Comparison of ENCODE assay signal across 9 mouse cellular contexts in genomic region chr15:102013651-102014050, GRCm38 (mm10). TPM values are rescaled to one million over a fixed set of nuclear protein-coding genes. Genes with fewer than 3 reads are reported as not detected.
DNase-seq lines count a peak whose midpoint lies in the region; ATAC-seq and TF ChIP-seq lines count a peak whose summit lies in the region.
"Had no signal": no experiment of that assay in that cellular context is flagged by ENCODE, and none has a peak within 500 bp of the region (broad histone marks: within the 10 kb centered on the region; RNA-seq: fewer than 3 reads in every experiment).

No protein-coding gene starts in this region.

- no peak overlapping the region for H3K4me2 ChIP-seq in liver, embryonic 12.5 days
- 0 out of 2 replicates have a peak overlapping the region, but pooled peaks have one; percentile 1 for H3K4me2 ChIP-seq in intestine, postnatal 0 days (replicated peaks; ENCODE audit: low read depth)
- H3K4me2 ChIP-seq in midbrain, embryonic 14.5 days (ENCODE audit: low read length), result no peak overlapping the region
- H3K4me2 ChIP-seq: forebrain, embryonic 13.5 days had no signal

- H3K9ac ChIP-seq in liver, embryonic 12.5 days, result no peak overlapping the region
- no peak overlapping the region for H3K9ac ChIP-seq in intestine, postnatal 0 days (ENCODE audit: low read depth, low read length)
- no peak overlapping the region for H3K9ac ChIP-seq in midbrain, embryonic 14.5 days (replicated peaks; ENCODE audit: low read length)
- H3K9ac ChIP-seq: forebrain, embryonic 13.5 days had no signal

- H3K9me3 ChIP-seq in liver, embryonic 12.5 days (replicated peaks), result no peaks in the 10 kb centered on the region
- H3K9me3 ChIP-seq in intestine, postnatal 0 days (ENCODE audit: control insufficient read depth), result no peaks in the 10 kb centered on the region
- no peaks in the 10 kb centered on the region for H3K9me3 ChIP-seq in midbrain, embryonic 14.5 days (ENCODE audit: control insufficient read depth, low read length)
- H3K9me3 ChIP-seq: forebrain, embryonic 13.5 days had no signal

- TF ChIP-seq CTCF in intestine, postnatal 0 days (IDR thresholded peaks at IDR 0.05; ENCODE audit: low read depth), result no peak

- H3K36me3 ChIP-seq in liver, embryonic 12.5 days, result no peaks in the 10 kb centered on the region
- H3K36me3 ChIP-seq in intestine, postnatal 0 days (ENCODE audit: control insufficient read depth, insufficient read depth), result no peaks in the 10 kb centered on the region
- no peaks in the 10 kb centered on the region for H3K36me3 ChIP-seq in midbrain, embryonic 14.5 days (ENCODE audit: control insufficient read depth, insufficient read depth, low read length)

- peaks cover 40% of the 10 kb centered on the region for H3K4me1 ChIP-seq in liver, embryonic 12.5 days
- H3K4me1 ChIP-seq in intestine, postnatal 0 days (replicated peaks; ENCODE audit: control insufficient read depth, insufficient read depth, low read length), result peaks cover 8% of the 10 kb centered on the region
- H3K4me1 ChIP-seq in midbrain, embryonic 14.5 days (ENCODE audit: control insufficient read depth, insufficient read depth, low read length), result no peaks in the 10 kb centered on the region

- H3K27ac ChIP-seq in liver, embryonic 12.5 days, result no peak overlapping the region
- H3K27ac ChIP-seq in intestine, postnatal 0 days (ENCODE audit: low read depth, low read length), result peak overlapping the region; percentile 41; the same call in 1 of the 2 replicates
- H3K27ac ChIP-seq in midbrain, embryonic 14.5 days (replicated peaks; ENCODE audit: low read depth, low read length), result no peak overlapping the region
- H3K27ac ChIP-seq: forebrain, embryonic 13.5 days had no signal

- H3K27me3 ChIP-seq in liver, embryonic 12.5 days (replicated peaks), result peaks cover 4% of the 10 kb centered on the region
- no peaks in the 10 kb centered on the region for H3K27me3 ChIP-seq in intestine, postnatal 0 days (replicated peaks; ENCODE audit: control insufficient read depth, insufficient read depth, low read length)
- H3K27me3 ChIP-seq in midbrain, embryonic 14.5 days (ENCODE audit: control insufficient read depth, insufficient read depth, low read length), result no peaks in the 10 kb centered on the region

- peak; percentile 26 for DNase-seq in liver
- peak; percentile 38 to 48 for DNase-seq in adrenal gland, postnatal 36 days
- peak; percentile 70 for DNase-seq in midbrain, embryonic 14.5 days
- DNase-seq in gastrocnemius, adult 8-10 months (ENCODE audit: low spot score in 2 of 2), result no peak
- DNase-seq in cerebellum, adult 9-10 months, result no peak

- no peak; the same call in 1 of the 2 replicates for ATAC-seq in liver, embryonic 12.5 days
- ATAC-seq in intestine, postnatal 0 days, result no peak
- ATAC-seq in midbrain, embryonic 14.5 days (ENCODE audit: low FRiP score, low TSS enrichment), result no peak
- ATAC-seq in cerebellum, adult (ENCODE audit: insufficient number of reproducible peaks, low FRiP score, low TSS enrichment), result no peak
- ATAC-seq: forebrain, embryonic 13.5 days had no signal

- 43% methylated on average over 3 of the region's 3 CpGs for WGBS in liver, embryonic 12.5 days (ENCODE audit: insufficient replicate concordance)
- WGBS in intestine, postnatal 0 days, result 24% methylated on average over 3 of the region's 3 CpGs
- 44% methylated on average over 3 of the region's 3 CpGs for whole genome bisulfite sequencing in midbrain, embryonic 14.5 days

- H3K4me3 ChIP-seq in liver, embryonic 12.5 days, result no peak overlapping the region
- no peak overlapping the region for H3K4me3 ChIP-seq in intestine, postnatal 0 days (ENCODE audit: low read depth, low read length)
- H3K4me3 ChIP-seq in midbrain, embryonic 14.5 days (replicated peaks; ENCODE audit: low read depth, low read length), result no peak overlapping the region
- H3K4me3 ChIP-seq: forebrain, embryonic 13.5 days had no signal

RNA-seq across cellular contexts. Expression of gene Krt8, which starts 9.4 kb away (rescaled TPM):
- polyA plus RNA-seq in liver, embryonic 12.5 days (2016; fragmentation: Nextera tagmentation; extraction: Ambion mirVana), result 71.9 and 75.3 TPM in 2 replicates
- total RNA-seq in adrenal gland, postnatal 36 days (2021), result 1 to 10 TPM in 1 of 2 experiments, under 1 TPM in 1; 0.46 to 1.9 TPM
- polyA plus RNA-seq in intestine, postnatal 0 days (2015; fragmentation: Nextera tagmentation; extraction: Ambion mirVana), result 940 and 1,037 TPM in 2 replicates
- 0.15 and 0.59 TPM in 2 replicates for polyA plus RNA-seq in midbrain, embryonic 14.5 days (2014; fragmentation: Nextera tagmentation; extraction: Ambion mirVana)
- total RNA-seq in gastrocnemius, adult 8-10 months (2022), result under 1 TPM in 1 of 4 experiments, not detected in 3; 0.32 TPM

RNA-seq across cellular contexts. Expression of gene Krt18, which starts 14.3 kb away (rescaled TPM):
- 72.7 and 77.6 TPM in 2 replicates for polyA plus RNA-seq in liver, embryonic 12.5 days (2016; fragmentation: Nextera tagmentation; extraction: Ambion mirVana)
- 1 to 10 TPM in 1 of 2 experiments, under 1 TPM in 1; 0.76 to 3.3 TPM for total RNA-seq in adrenal gland, postnatal 36 days (2021)
- 364 and 368 TPM in 2 replicates for polyA plus RNA-seq in intestine, postnatal 0 days (2015; fragmentation: Nextera tagmentation; extraction: Ambion mirVana)
- polyA plus RNA-seq in midbrain, embryonic 14.5 days (2014; fragmentation: Nextera tagmentation; extraction: Ambion mirVana), result 0.35 and 1.3 TPM in 2 replicates
- 1 to 10 TPM in 1 of 4 experiments, under 1 TPM in 3; 0.29 to 2.0 (median 0.42) TPM for total RNA-seq in gastrocnemius, adult 8-10 months (2022)

RNA-seq across cellular contexts. Expression of gene Krt78, which starts 59.6 kb away (rescaled TPM):
- polyA plus RNA-seq in liver, embryonic 12.5 days (2016; fragmentation: Nextera tagmentation; extraction: Ambion mirVana), result not detected in 2 replicates
- total RNA-seq in adrenal gland, postnatal 36 days (2021), result not detected
- 0.03 and 0.07 TPM in 2 replicates for polyA plus RNA-seq in intestine, postnatal 0 days (2015; fragmentation: Nextera tagmentation; extraction: Ambion mirVana)
- polyA plus RNA-seq in midbrain, embryonic 14.5 days (2014; fragmentation: Nextera tagmentation; extraction: Ambion mirVana), result not detected in 2 replicates
- not detected for total RNA-seq in gastrocnemius, adult 8-10 months (2022)
- polyA plus RNA-seq: forebrain, embryonic 13.5 days had no signal

RNA-seq across cellular contexts. Expression of gene Eif4b, which starts 59.9 kb away (rescaled TPM):
- polyA plus RNA-seq in liver, embryonic 12.5 days (2016; fragmentation: Nextera tagmentation; extraction: Ambion mirVana), result 91.7 and 91.8 TPM in 2 replicates
- total RNA-seq in adrenal gland, postnatal 36 days (2021), result 100 to 1,000 TPM; 225 to 261 TPM
- 47.8 and 53.0 TPM in 2 replicates for polyA plus RNA-seq in intestine, postnatal 0 days (2015; fragmentation: Nextera tagmentation; extraction: Ambion mirVana)
- 76.7 and 98.8 TPM in 2 replicates for polyA plus RNA-seq in midbrain, embryonic 14.5 days (2014; fragmentation: Nextera tagmentation; extraction: Ambion mirVana)
- total RNA-seq in gastrocnemius, adult 8-10 months (2022), result 100 to 1,000 TPM; 227 to 269 (median 241) TPM

Comparison
In these comparisons a context has a peak if more than half of its experiments do, and no peak if none do; other contexts are left out.
1. DNase-seq: peak in liver (single experiment), adrenal gland, postnatal 36 days (2 of 2) and midbrain, embryonic 14.5 days (single experiment); none in gastrocnemius, adult 8-10 months (0 of 2) and cerebellum, adult 9-10 months (single experiment).
2. RNA of gene Krt8, which starts 9.4 kb away (polyA plus RNA-seq): 940 to 1,037 TPM in intestine, postnatal 0 days and 71.9 to 75.3 TPM in liver, embryonic 12.5 days; 0.15 to 0.59 TPM in midbrain, embryonic 14.5 days; every median in the first group is over 10 times any median in the second.
3. RNA of gene Krt18, which starts 14.3 kb away (polyA plus RNA-seq): 364 to 368 TPM in intestine, postnatal 0 days and 72.7 to 77.6 TPM in liver, embryonic 12.5 days; 0.35 to 1.3 TPM in midbrain, embryonic 14.5 days; every median in the first group is over 10 times any median in the second.